Mouse (Mus musculus) forebrain, postnatal 0 days (tissue): Measurements from ENCODE around the gene Foxn3. TPM values are rescaled to one million over a fixed set of nuclear protein-coding genes. Genes with fewer than 3 reads are reported as not detected.

Experiments used
- ATAC-seq: fragments of 200-750 bp; cut with Nextera tagmentation; 2 replicates; pipeline ENCODE4 v1.8.0; 2017; ENCODE audit warnings: mild to moderate bottlenecking, moderate library complexity
- DNase-seq: peaks from one replicate; pipeline ENCODE4 v3.0.0-alpha.2; 2015
- H3K27ac ChIP-seq: fragments of 300-500 bp; sonication (generic); 2 replicates; pipeline ENCODE4 v1.5.1; 2014; ENCODE audit warnings: low read depth, mild to moderate bottlenecking, antibody characterized with exemption, low read length, moderate library complexity, mixed read lengths
- H3K27me3 ChIP-seq: fragments of 300-500 bp; sonication (generic); 2 replicates; pipeline ENCODE4 v1.6.1; 2014; ENCODE audit warnings: mild to moderate bottlenecking, low read length, mixed read lengths; ENCODE audit not compliant: insufficient read depth
- H3K36me3 ChIP-seq: fragments of 300-500 bp; sonication (generic); 2 replicates; pipeline ENCODE4 v1.6.1; 2014; ENCODE audit warnings: mild to moderate bottlenecking, moderate library complexity; ENCODE audit not compliant: insufficient read depth
- H3K4me1 ChIP-seq: fragments of 300-500 bp; sonication (generic); 2 replicates; pipeline ENCODE4 v1.6.1; 2014; ENCODE audit warnings: antibody characterized with exemption; ENCODE audit not compliant: insufficient read depth
- H3K4me2 ChIP-seq: fragments of 300-500 bp; sonication (generic); 2 replicates; pipeline ENCODE4 v1.6.1; 2014; ENCODE audit warnings: low read depth, mild to moderate bottlenecking, moderate library complexity
- H3K4me3 ChIP-seq: fragments of 300-500 bp; sonication (generic); 2 replicates; pipeline ENCODE4 v1.5.1; 2014; ENCODE audit warnings: low read depth, low read length, mixed read lengths
- H3K9ac ChIP-seq: fragments of 300-500 bp; sonication (generic); 2 replicates; pipeline ENCODE4 v1.6.1; 2014; ENCODE audit warnings: mild to moderate bottlenecking
- H3K9me3 ChIP-seq: fragments of 300-500 bp; sonication (generic); 2 replicates; pipeline ENCODE4 v1.6.1; 2016; ENCODE audit warnings: low read length
- CTCF ChIP-seq: sonication (generic); IDR thresholded peaks from 2 replicates; pipeline ENCODE4 v1.5.1; 2016; ENCODE audit warnings: antibody characterized with exemption, control low read depth, low read depth
- WGBS: fragments of 180-500 bp; shearing (Covaris S2); extraction: QIAGEN DNeasy Blood & Tissue Kit; methylation state at CpG from one replicate; pipeline ENCODE4 v1.1.7; 2014; 5-methylcytosine and 5-hydroxymethylcytosine counted together
- polyA plus RNA-seq: library from polyadenylated mRNA; unstranded; fragments of >200 nt; fragmentation: Nextera tagmentation; extraction: Ambion mirVana; gene quantifications from 2 replicates; pipeline ENCODE4 v1.2.1, GENCODE M21; 2015
- total RNA-seq: library from RNA; depleted of rRNA; stranded (reverse); fragments of >200 nt; gene quantifications from 2 replicates; pipeline ENCODE4 v1.2.3, GENCODE M21; 2014

Foxn3 gene
- total and polyA plus RNA-seq, 2 experiments from 2014 or later: 32.8 to 61.3 TPM

DNA sequence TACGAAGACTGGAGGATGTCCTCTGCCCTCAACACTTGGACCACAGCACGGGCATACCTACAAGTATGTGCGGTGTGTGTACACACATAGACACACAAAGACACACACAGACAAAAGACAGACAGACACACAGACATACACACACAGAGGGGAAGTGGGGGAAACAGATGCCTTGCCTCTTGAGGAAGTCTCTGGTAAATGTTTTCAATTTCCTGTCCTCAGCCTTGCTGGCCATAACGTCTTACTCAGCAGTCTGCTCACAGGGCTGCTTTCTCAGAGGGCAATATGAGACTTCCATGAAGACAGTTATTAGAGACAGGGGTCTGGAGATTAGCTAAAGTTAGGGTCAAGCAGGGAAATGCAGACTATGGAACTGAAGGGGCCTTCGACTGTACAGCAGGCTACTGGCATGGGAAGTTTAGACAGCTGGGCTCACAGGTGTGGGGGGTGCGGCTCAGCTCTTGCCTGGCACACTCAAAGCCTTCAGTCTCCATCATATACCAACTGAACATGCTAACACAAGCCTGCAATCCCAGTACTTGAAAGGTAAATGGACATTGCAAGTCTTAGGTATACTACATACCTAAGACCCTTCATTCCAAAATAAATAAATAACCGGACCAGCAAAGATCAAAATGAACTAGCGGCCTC is 278.8 kb downstream of the Foxn3 start:
- Histone ChIP-seq H3K4me3 (no peak overlapping the region), H3K27ac (no peak overlapping the region; the same call in 1 of the 2 replicates), H3K27me3 (no peaks in the 10 kb centered on the region), H3K4me2 (no peak overlapping the region), H3K36me3 (no peaks in the 10 kb centered on the region), H3K4me1 (peaks cover 17% of the 10 kb centered on the region), H3K9ac (no peak overlapping the region), H3K9me3 (no peaks in the 10 kb centered on the region)
- no peak for DNase-seq
- 48% methylated on average over 8 of the region's 8 CpGs for WGBS
- ATAC-seq: no peak
- no peak for TF ChIP-seq CTCF

- H3K36me3 ChIP-seq: no peaks in the 10 kb centered on the region
- no peak overlapping the region for H3K9ac ChIP-seq
- WGBS: 88% methylated on average over 13 of the region's 13 CpGs
- no peaks in the 10 kb centered on the region for H3K27me3 ChIP-seq
- no peak overlapping the region for H3K27ac ChIP-seq
- H3K9me3 ChIP-seq: no peaks in the 10 kb centered on the region
- ATAC-seq (no peak), DNase-seq (no peak)
- peaks cover 10% of the 10 kb centered on the region for H3K4me1 ChIP-seq
- H3K4me3 ChIP-seq: no peak overlapping the region
- no peak for TF ChIP-seq CTCF
- no peak overlapping the region for H3K4me2 ChIP-seq
These were observed 282.6 kb downstream of the Foxn3 start for GRCm38 (mm10) chr12:99280826-99281225.

DNA sequence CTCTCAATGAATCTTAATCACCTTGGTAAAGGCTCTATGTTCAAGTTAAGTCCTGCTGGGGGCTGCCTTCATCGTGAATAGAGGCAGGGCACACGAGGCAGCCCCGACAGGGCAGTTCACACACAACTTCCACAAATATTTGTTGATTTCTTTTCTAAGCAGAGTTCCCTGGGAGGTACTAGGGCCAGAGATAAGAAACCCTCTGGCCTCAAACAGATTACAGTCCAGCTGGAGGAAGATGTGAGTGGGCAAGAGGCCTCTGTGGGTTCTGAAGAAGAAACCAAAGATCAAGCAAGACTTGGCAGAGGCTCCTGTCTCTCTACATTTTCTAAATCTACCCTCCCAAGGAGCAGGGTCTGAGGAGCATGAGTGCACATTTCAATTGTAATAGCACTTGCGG is 283.1 kb downstream of the Foxn3 start:
- no peaks in the 10 kb centered on the region for H3K36me3 ChIP-seq
- H3K4me1 ChIP-seq: peaks cover 6% of the 10 kb centered on the region
- no peak for TF ChIP-seq CTCF
- no peak overlapping the region for H3K4me2 ChIP-seq
- no peaks in the 10 kb centered on the region for H3K27me3 ChIP-seq
- 74% methylated on average over 4 of the region's 4 CpGs for WGBS
- no peak overlapping the region for H3K27ac ChIP-seq
- no peak overlapping the region for H3K9ac ChIP-seq
- ATAC-seq: no peak
- H3K9me3 ChIP-seq: no peaks in the 10 kb centered on the region
- DNase-seq: no peak
- no peak overlapping the region for H3K4me3 ChIP-seq

GRCm38 (mm10) chr12:99279426-99279825 is 284.0 kb downstream of the Foxn3 start:
- Histone ChIP-seq H3K36me3 (no peaks in the 10 kb centered on the region), H3K27me3 (no peaks in the 10 kb centered on the region), H3K27ac (no peak overlapping the region), H3K4me1 (no peaks in the 10 kb centered on the region), H3K9me3 (no peaks in the 10 kb centered on the region), H3K4me2 (no peak overlapping the region), H3K9ac (no peak overlapping the region), H3K4me3 (no peak overlapping the region)
- no peak for TF ChIP-seq CTCF
- 92% methylated on average over 4 of the region's 4 CpGs for WGBS
- ATAC-seq: no peak
- no peak for DNase-seq

- H3K4me3 ChIP-seq: no peak overlapping the region
- H3K9ac ChIP-seq: no peak overlapping the region
- ATAC-seq (no peak), DNase-seq (no peak)
- TF ChIP-seq CTCF: no peak
- H3K4me1 ChIP-seq: peaks cover 3% of the 10 kb centered on the region; the same call in 1 of the 2 replicates
- WGBS: 95% methylated on average over 1 of the region's 1 CpGs
- no peak overlapping the region for H3K27ac ChIP-seq
- H3K27me3 ChIP-seq: no peaks in the 10 kb centered on the region
- no peaks in the 10 kb centered on the region for H3K36me3 ChIP-seq
- no peaks in the 10 kb centered on the region for H3K9me3 ChIP-seq
- no peak overlapping the region for H3K4me2 ChIP-seq
These were observed 288.8 kb downstream of the Foxn3 start for GRCm38 (mm10) chr12:99274589-99274988.

DNA sequence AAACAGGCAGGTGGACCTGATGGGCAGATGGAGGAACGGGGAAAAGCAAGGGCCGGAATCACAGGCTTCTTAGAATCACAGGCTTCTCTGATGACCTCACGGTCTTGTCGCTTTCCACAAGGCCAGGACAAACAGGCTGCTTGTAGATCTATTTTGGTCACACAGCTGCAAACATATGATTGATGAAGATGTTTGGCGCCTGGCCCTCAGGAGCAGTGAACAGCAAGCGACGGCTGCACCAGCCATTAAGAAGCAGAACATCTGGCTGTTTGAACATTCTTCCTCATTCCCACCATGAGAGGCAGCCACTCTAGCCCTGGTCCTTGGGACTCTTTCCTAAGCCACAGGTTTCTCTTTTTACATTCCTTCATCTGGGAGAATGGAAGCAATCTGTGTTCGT is 294.0 kb downstream of the Foxn3 start:
- H3K9ac ChIP-seq: no peak overlapping the region
- ATAC-seq (peak; percentile 25), DNase-seq (no peak)
- peaks cover 4% of the 10 kb centered on the region; the same call in 1 of the 2 replicates for H3K4me1 ChIP-seq
- H3K9me3 ChIP-seq: no peaks in the 10 kb centered on the region
- no peak overlapping the region for H3K4me3 ChIP-seq
- H3K27me3 ChIP-seq: no peaks in the 10 kb centered on the region
- WGBS: 55% methylated on average over 8 of the region's 8 CpGs
- H3K4me2 ChIP-seq: no peak overlapping the region
- no peak for TF ChIP-seq CTCF
- H3K27ac ChIP-seq: no peak overlapping the region
- H3K36me3 ChIP-seq: no peaks in the 10 kb centered on the region

DNA sequence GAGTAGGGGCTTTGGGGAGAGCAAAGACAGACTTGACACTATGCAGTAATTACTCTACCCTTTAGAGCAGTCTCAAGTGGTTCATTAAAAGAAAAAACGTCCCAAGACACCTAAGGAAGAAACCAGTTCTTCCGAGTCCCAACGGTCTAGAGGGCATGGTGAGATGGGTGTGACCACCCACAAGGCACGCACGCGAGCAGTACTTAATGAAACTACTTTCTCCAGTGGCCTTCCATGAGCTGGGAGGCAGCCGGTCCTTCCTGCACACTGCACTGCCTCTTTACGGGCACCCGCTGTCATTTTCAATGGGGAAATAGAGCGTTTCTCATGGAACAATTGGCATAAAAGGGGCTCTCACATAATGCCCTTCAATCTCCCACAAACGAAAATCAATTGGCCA is 294.4 kb downstream of the Foxn3 start:
- no peak overlapping the region for H3K4me2 ChIP-seq
- H3K36me3 ChIP-seq: no peaks in the 10 kb centered on the region
- DNase-seq (no peak), ATAC-seq (peak; percentile 29; the same call in 1 of the 2 replicates)
- no peaks in the 10 kb centered on the region for H3K9me3 ChIP-seq
- 38% methylated on average over 11 of the region's 11 CpGs for WGBS
- no peaks in the 10 kb centered on the region for H3K27me3 ChIP-seq
- no peak for TF ChIP-seq CTCF
- H3K27ac ChIP-seq: no peak overlapping the region
- H3K4me3 ChIP-seq: no peak overlapping the region
- no peak overlapping the region for H3K9ac ChIP-seq
- peaks cover 4% of the 10 kb centered on the region; the same call in 1 of the 2 replicates for H3K4me1 ChIP-seq
